Mouse (Mus musculus) liver, adult 2 months (tissue): Measurements from ENCODE around the gene Ets2. TPM values are rescaled to one million over a fixed set of nuclear protein-coding genes. Genes with fewer than 3 reads are reported as not detected.
A peak's percentile ranks its signal among the peaks of the same experiment; 100 is the strongest.

Experiments used
- DNase-seq: peaks from one replicate; pipeline ENCODE4 v3.0.0-alpha.2; 2011; ENCODE audit warnings: low read depth, low spot score; ENCODE audit errors: extremely low read depth
- H3K27ac ChIP-seq: fragments of 200-500 bp; replicated peaks from 2 replicates; pipeline ENCODE4 v1.5.1; 2012; ENCODE audit warnings: low read depth, mild to moderate bottlenecking, control low read depth, inconsistent platforms, low read length; ENCODE audit not compliant: insufficient read depth
- H3K27me3 ChIP-seq: fragments of 200-500 bp; 2 replicates; pipeline ENCODE4 v1.6.1; 2012; ENCODE audit warnings: mild to moderate bottlenecking, moderate library complexity, low read length, inconsistent platforms; ENCODE audit not compliant: control insufficient read depth, insufficient read depth
- H3K36me3 ChIP-seq: fragments of 200-500 bp; 2 replicates; pipeline ENCODE4 v1.6.1; 2012; ENCODE audit warnings: low read length, inconsistent platforms; ENCODE audit not compliant: control insufficient read depth, insufficient read depth
- H3K4me1 ChIP-seq: fragments of 200-500 bp; 2 replicates; pipeline ENCODE4 v1.6.1; 2011; ENCODE audit warnings: low read length; ENCODE audit not compliant: control insufficient read depth, insufficient read depth
- H3K4me3 ChIP-seq: fragments of 200-500 bp; 2 replicates; pipeline ENCODE4 v1.5.1; 2011; ENCODE audit warnings: low read depth, mild to moderate bottlenecking, control low read depth, low read length, moderate library complexity; ENCODE audit not compliant: insufficient read depth
- H3K79me2 ChIP-seq: fragments of 200-500 bp; 2 replicates; pipeline ENCODE4 v1.6.1; 2012; ENCODE audit warnings: inconsistent platforms, mild to moderate bottlenecking, low read length, moderate library complexity; ENCODE audit not compliant: control insufficient read depth, insufficient read depth
- H3K9ac ChIP-seq: fragments of 200-500 bp; 2 replicates; pipeline ENCODE4 v1.6.1; 2012; ENCODE audit warnings: low read depth, mild to moderate bottlenecking, control low read depth, inconsistent platforms, low read length
- CTCF ChIP-seq: fragments of 200-500 bp; IDR thresholded peaks from 2 replicates; pipeline ENCODE4 v1.5.1; 2011; ENCODE audit warnings: low read depth, low read length, control low read depth
- POLR2A ChIP-seq: fragments of 200-500 bp; IDR thresholded peaks from 2 replicates; pipeline ENCODE4 v1.6.1; 2011; ENCODE audit warnings: low read length, control low read depth; ENCODE audit not compliant: insufficient read depth; ENCODE audit errors: extremely low read depth
- WGBS: fragments of 180-500 bp; shearing (Covaris S2); methylation state at CpG from one replicate; pipeline ENCODE4 v1.1.7; 2018; 5-methylcytosine and 5-hydroxymethylcytosine counted together
- polyA plus RNA-seq: library from polyadenylated mRNA; depleted of rRNA; stranded (reverse); fragments of >200 nt; gene quantifications from 2 replicates; pipeline ENCODE4 v1.2.3, GENCODE M21; 2012
- total RNA-seq: library from RNA; depleted of rRNA; stranded (reverse); fragments of >200 nt; gene quantifications from 2 replicates; pipeline ENCODE4 v1.2.3, GENCODE M21; 2014

The Ets2 gene
- total and polyA plus RNA-seq, 2 experiments, result 10.7 to 14.6 TPM

- Histone ChIP-seq H3K27ac (peak overlapping the region; percentile 82), H3K36me3 (peaks cover 1% of the 10 kb centered on the region), H3K27me3 (no peaks in the 10 kb centered on the region), H3K9ac (peak overlapping the region; percentile 95), H3K4me1 (peaks cover 14% of the 10 kb centered on the region), H3K4me3 (peak overlapping the region; percentile 85), H3K79me2 (peaks cover 28% of the 10 kb centered on the region)
- peak; percentile 48 for DNase-seq
- TF ChIP-seq POLR2A (no peak), CTCF (no peak)
- under 1% methylated on average over 62 of the region's 62 CpGs for WGBS
These were observed 979 bp downstream of the Ets2 start for GRCm38 (mm10) chr16:95702562-95703545.

- Histone ChIP-seq H3K4me1 (peaks cover 18% of the 10 kb centered on the region), H3K27ac (peak overlapping the region; percentile 34; the same call in 1 of the 2 replicates), H3K9ac (peak overlapping the region; percentile 60), H3K27me3 (no peaks in the 10 kb centered on the region), H3K36me3 (peaks cover 2% of the 10 kb centered on the region), H3K4me3 (peak overlapping the region; percentile 9), H3K79me2 (peaks cover 28% of the 10 kb centered on the region)
- 7% methylated on average over 8 of the region's 8 CpGs for WGBS
- TF ChIP-seq POLR2A (no peak), CTCF (no peak)
- peak; percentile 60 for DNase-seq
These were observed 2.1 kb downstream of the Ets2 start for GRCm38 (mm10) chr16:95703958-95704357.

- peaks cover 18% of the 10 kb centered on the region for H3K4me1 ChIP-seq
- peaks cover 28% of the 10 kb centered on the region for H3K79me2 ChIP-seq
- peaks cover 7% of the 10 kb centered on the region for H3K36me3 ChIP-seq
- TF ChIP-seq POLR2A, result no peak
- TF ChIP-seq CTCF, result no peak
- peak overlapping the region; percentile 13; the same call in 1 of the 2 replicates for H3K27ac ChIP-seq
- no peak for DNase-seq
- H3K4me3 ChIP-seq, result peak overlapping the region; percentile 11; the same call in 1 of the 2 replicates
- H3K27me3 ChIP-seq, result no peaks in the 10 kb centered on the region
- WGBS, result 63% methylated on average over 10 of the region's 10 CpGs
- peak overlapping the region; percentile 60 for H3K9ac ChIP-seq
These were observed 2.9 kb downstream of the Ets2 start for GRCm38 (mm10) chr16:95704662-95705330.

GRCm38 (mm10) chr16:95705771-95706170 is 3.9 kb downstream of the Ets2 start:
- Histone ChIP-seq H3K27ac (0 out of 2 replicates have a peak overlapping the region, but pooled peaks have one; percentile 4), H3K27me3 (no peaks in the 10 kb centered on the region), H3K4me3 (no peak overlapping the region), H3K36me3 (peaks cover 13% of the 10 kb centered on the region), H3K79me2 (peaks cover 28% of the 10 kb centered on the region), H3K9ac (peak overlapping the region; percentile 21), H3K4me1 (peaks cover 15% of the 10 kb centered on the region)
- DNase-seq, result no peak
- no peak for TF ChIP-seq CTCF
- no peak for TF ChIP-seq POLR2A
- 72% methylated on average over 6 of the region's 6 CpGs for WGBS

GRCm38 (mm10) chr16:95708211-95709004 is 6.5 kb downstream of the Ets2 start:
- 10% methylated on average over 21 of the region's 21 CpGs for WGBS

More at GRCm38 (mm10) chr16:95708211-95709004, 6.5 kb downstream of the Ets2 start:
- no peak overlapping the region for H3K4me3 ChIP-seq
- TF ChIP-seq POLR2A, result no peak
- no peak for TF ChIP-seq CTCF
- H3K27ac ChIP-seq, result peak overlapping the region; percentile 26
- no peaks in the 10 kb centered on the region for H3K27me3 ChIP-seq
- peaks cover 24% of the 10 kb centered on the region for H3K36me3 ChIP-seq
- DNase-seq, result peak; percentile 91
- H3K9ac ChIP-seq, result peak overlapping the region; percentile 52
- peaks cover 12% of the 10 kb centered on the region for H3K4me1 ChIP-seq
- H3K79me2 ChIP-seq, result peaks cover 25% of the 10 kb centered on the region
